Mouse (Mus musculus): Measurements from ENCODE around the gene Wnk2. TPM values are rescaled to one million over a fixed set of nuclear protein-coding genes. Genes with fewer than 3 reads are reported as not detected.
A peak's percentile ranks its signal among the peaks of the same experiment; 100 is the strongest.

Gene Wnk2
- total and polyA plus RNA-seq, 3 experiments: 0.04 TPM; not detected in 2

- Histone ChIP-seq H3K9me3 (replicated peaks; ENCODE audit: insufficient read depth, low read length) (no peaks in the 10 kb centered on the region), H3K27ac (ENCODE audit: control insufficient read depth, low read depth, low read length) (no peak overlapping the region), H3K36me3 (ENCODE audit: control insufficient read depth in 1 of 2, insufficient read depth in 2 of 2, low read length in 2 of 2) (no peaks in the 10 kb centered on the region), H3K79me2 (ENCODE audit: control insufficient read depth, insufficient read depth, low read length, poor library complexity) (no peaks in the 10 kb centered on the region), H3K9ac (ENCODE audit: control insufficient read depth, low read depth, low read length, poor library complexity, severe bottlenecking) (no peak overlapping the region), H3K4me3 (ENCODE audit: control insufficient read depth in 1 of 2, insufficient read depth in 1 of 2, low read depth in 2 of 2, low read length in 2 of 2) (no peak overlapping the region), H3K27me3 (ENCODE audit: control insufficient read depth in 1 of 2, insufficient read depth in 2 of 2, low read length in 2 of 2) (no peaks in the 10 kb centered on the region), H3K4me1 (ENCODE audit: control insufficient read depth in 1 of 2, insufficient read depth in 2 of 2, low read length in 2 of 2) (no peaks in the 10 kb centered on the region)
- no peak for DNase-seq (ENCODE audit: low read depth, low spot score)
- TF ChIP-seq ZNF384 (IDR thresholded peaks at IDR 0.05; ENCODE audit: low read depth, low read length): no peak
- no peak for TF ChIP-seq MEF2A (IDR thresholded peaks at IDR 0.05; ENCODE audit: extremely low read depth, insufficient replicate concordance, low read depth, low read length, poor library complexity, severe bottlenecking)
- TF ChIP-seq CHD1 (IDR thresholded peaks at IDR 0.05; ENCODE audit: low read depth, low read length): no peak
These were observed 53.1 kb downstream of the Wnk2 start for GRCm38 (mm10) chr13:49094667-49095066.

GRCm38 (mm10) chr13:49093471-49093891 is 54.3 kb downstream of the Wnk2 start:
- Histone ChIP-seq H3K4me1 (ENCODE audit: control insufficient read depth in 1 of 2, insufficient read depth in 2 of 2, low read length in 2 of 2) (no peaks in the 10 kb centered on the region), H3K9me3 (replicated peaks; ENCODE audit: insufficient read depth, low read length) (no peaks in the 10 kb centered on the region), H3K79me2 (ENCODE audit: control insufficient read depth, insufficient read depth, low read length, poor library complexity) (no peaks in the 10 kb centered on the region), H3K4me3 (ENCODE audit: control insufficient read depth in 1 of 2, insufficient read depth in 1 of 2, low read depth in 2 of 2, low read length in 2 of 2) (no peak overlapping the region), H3K9ac (ENCODE audit: control insufficient read depth, low read depth, low read length, poor library complexity, severe bottlenecking) (no peak overlapping the region), H3K36me3 (ENCODE audit: control insufficient read depth in 1 of 2, insufficient read depth in 2 of 2, low read length in 2 of 2) (no peaks in the 10 kb centered on the region), H3K27ac (ENCODE audit: control insufficient read depth, low read depth, low read length) (no peak overlapping the region), H3K27me3 (ENCODE audit: control insufficient read depth in 1 of 2, insufficient read depth in 2 of 2, low read length in 2 of 2) (no peaks in the 10 kb centered on the region)
- DNase-seq (ENCODE audit: low read depth, low spot score): peak; percentile 3
- TF ChIP-seq ZKSCAN1 (IDR thresholded peaks at IDR 0.05; ENCODE audit: low read depth, low read length) (no peak), ETS1 (IDR thresholded peaks at IDR 0.05; ENCODE audit: low read depth, low read length) (no peak), MXI1 (IDR thresholded peaks at IDR 0.05; ENCODE audit: low read depth, low read length) (no peak), SIN3A (IDR thresholded peaks at IDR 0.05; ENCODE audit: low read length) (no peak), TBP (IDR thresholded peaks at IDR 0.05; ENCODE audit: low read depth, low read length) (no peak), MAFK (IDR thresholded peaks at IDR 0.05; ENCODE audit: borderline replicate concordance, low read depth, low read length) (no peak), GATA1 (IDR thresholded peaks at IDR 0.05; ENCODE audit: low read depth, low read length) (no peak), NELFE (IDR thresholded peaks at IDR 0.05; ENCODE audit: low read depth, low read length) (no peak), USF1 (IDR thresholded peaks at IDR 0.05; ENCODE audit: low read depth, low read length) (no peak), EP300 (IDR thresholded peaks at IDR 0.05; ENCODE audit: low read depth in 1 of 2, low read length in 2 of 2) (no peak), USF2 (IDR thresholded peaks at IDR 0.05; ENCODE audit: borderline replicate concordance in 1 of 2, insufficient read depth in 1 of 2, low read depth in 1 of 2, low read length in 2 of 2) (no peak), JUND (IDR thresholded peaks at IDR 0.05; ENCODE audit: low read depth, low read length) (no peak), BHLHE40 (IDR thresholded peaks at IDR 0.05; ENCODE audit: borderline replicate concordance, low read depth, low read length) (no peak), POLR2AphosphoS5 (IDR thresholded peaks at IDR 0.05; ENCODE audit: borderline replicate concordance, low read depth, low read length) (no peak), SMC3 (IDR thresholded peaks at IDR 0.05; ENCODE audit: low read depth, low read length) (no peak)
